Mouse (Mus musculus): ENCODE measurements around the gene Bace1.

Bace1 gene

DNA sequence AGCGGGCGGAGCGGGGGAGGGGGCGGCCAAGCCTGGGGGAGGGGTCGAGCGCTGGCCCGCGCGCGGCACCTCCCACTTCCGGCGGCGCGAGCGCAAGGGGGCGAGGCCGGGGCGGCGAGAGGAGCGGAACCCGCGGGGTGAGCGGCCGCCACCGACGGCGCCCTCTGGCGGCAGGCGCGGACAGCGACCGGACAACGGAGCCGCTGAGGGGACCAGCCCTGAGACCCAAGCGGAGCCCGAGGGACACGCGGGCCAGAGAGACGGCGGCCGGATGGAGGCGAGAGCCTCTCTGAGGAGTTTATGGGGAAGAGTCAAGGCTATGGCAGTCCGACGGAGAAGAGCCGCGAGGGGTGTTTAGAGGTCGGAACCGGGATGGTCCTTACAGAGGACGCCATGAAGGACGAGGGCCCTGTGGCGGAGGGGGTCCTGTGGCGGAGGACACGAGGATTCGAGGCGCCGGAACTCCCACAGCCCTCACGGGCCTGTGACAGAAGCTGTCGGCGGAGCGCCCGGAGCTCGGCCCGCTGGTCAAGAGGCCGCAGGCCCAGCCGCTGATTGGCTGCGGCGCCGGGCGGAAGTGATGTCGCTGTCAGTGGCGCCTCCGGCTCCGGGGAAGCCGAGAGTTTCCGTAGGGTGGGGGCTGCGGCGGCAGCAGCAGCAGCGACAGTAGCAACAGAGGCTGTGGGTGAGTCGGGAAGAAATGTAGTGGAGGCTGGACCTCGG, 68.1 kb downstream of the Bace1 start, which contains the start of the genes Pcsk7 and Rnf214:
Pcsk7 (plus strand) TSS at position 143 of the 723 bp plus-strand sequence.
Rnf214 (minus strand) TSS at position 557 of the 723 bp plus-strand sequence.
- peak; percentile 100 for DNase-seq

- no peak for DNase-seq
These were observed 68.7 kb downstream of the Bace1 start for GRCm38 (mm10) chr9:45907078-45907428.

- DNase-seq: peak; percentile 90
These were observed 72.6 kb downstream of the Bace1 start for GRCm38 (mm10) chr9:45910995-45911394.

DNA sequence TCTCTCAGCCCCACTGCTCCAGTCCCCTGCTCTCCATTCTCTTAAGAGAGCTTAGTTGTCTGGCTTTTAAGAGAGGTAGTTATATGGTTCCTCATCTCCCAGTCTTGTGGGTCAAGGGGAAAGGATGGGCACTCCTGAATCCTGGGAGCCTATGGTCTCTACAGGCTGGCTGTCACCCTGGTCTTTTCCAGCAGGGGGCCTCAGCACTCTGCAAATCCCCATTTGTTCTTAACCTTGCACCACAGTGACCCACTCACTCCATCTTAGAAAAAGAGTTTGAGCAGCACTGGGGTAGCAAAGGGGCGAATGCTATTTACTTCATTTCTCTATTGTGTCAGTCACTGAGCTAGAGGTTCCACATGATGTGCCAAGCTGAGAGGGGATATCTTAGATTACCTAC, 73.3 kb downstream of the Bace1 start:
- DNase-seq: no peak

All from heart, adult 11 months (tissue).